ENCODE assay signal across 8 mouse cellular contexts in the genomic region with DNA sequence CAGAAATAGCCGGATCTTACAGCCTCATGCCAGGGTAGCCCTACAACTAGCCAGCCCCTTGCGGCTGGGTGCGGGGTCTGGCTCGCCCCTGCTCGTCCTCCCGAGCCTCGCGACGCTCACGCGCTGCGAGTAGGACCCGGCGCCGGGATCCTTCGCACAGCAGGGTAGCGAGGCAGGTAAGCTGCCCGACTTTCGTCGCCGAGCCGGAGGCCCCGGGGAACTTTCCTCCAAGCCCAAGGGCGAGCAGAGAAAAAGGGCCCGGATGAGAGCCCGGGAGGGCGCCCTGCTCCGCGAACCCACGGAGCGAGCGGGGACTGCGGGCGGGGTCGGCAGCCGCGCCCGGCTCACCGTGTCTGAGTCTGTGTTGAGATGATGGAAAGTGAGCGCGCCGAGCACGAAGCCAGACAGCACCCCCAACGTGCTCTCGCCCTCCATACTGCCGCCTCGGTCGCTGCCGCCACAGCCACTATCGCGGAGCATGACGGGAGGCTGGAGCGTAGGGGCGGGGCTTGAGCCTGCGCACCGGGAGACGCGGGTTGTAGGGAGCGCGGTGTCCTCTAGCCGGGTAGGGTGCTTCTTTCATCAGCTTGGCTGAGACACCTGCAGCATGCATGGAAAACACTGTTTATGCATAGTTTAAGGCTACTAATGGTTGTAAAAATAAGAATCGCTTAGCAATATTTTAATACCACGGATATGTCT. TPM values are rescaled to one million over a fixed set of nuclear protein-coding genes. Genes with fewer than 3 reads are reported as not detected.
DNase-seq lines count a peak whose midpoint lies in the region; ATAC-seq and TF ChIP-seq lines count a peak whose summit lies in the region.

A gene (minus strand): TSS at position 483 of the 702 bp plus-strand sequence.

- H3K4me1 ChIP-seq in ES-Bruce4 (ENCODE audit: control insufficient read depth, insufficient read depth, low read length) = no peaks in the 10 kb centered on the region
- H3K4me1 ChIP-seq in forebrain, embryonic 13.5 days = peaks cover 7% of the 10 kb centered on the region
- 0 out of 2 replicates have a peak, but pooled peaks cover 6% of the 10 kb centered on the region for H3K4me1 ChIP-seq in liver, postnatal 0 days (ENCODE audit: insufficient read depth)
- H3K4me1 ChIP-seq in neural tube, embryonic 13.5 days (replicated peaks) = peaks cover 9% of the 10 kb centered on the region

- TF ChIP-seq EP300 in ES-Bruce4 (IDR thresholded peaks at IDR 0.05; ENCODE audit: insufficient read depth, low read depth, low read length) = no peak
- TF ChIP-seq EP300 in liver, postnatal 0 days (IDR thresholded peaks at IDR 0.05; ENCODE audit: low read depth) = no peak

- no peaks in the 10 kb centered on the region for H3K27me3 ChIP-seq in ES-Bruce4 (ENCODE audit: control insufficient read depth, insufficient read depth, low read length, poor library complexity, severe bottlenecking)
- no peaks in the 10 kb centered on the region for H3K27me3 ChIP-seq in forebrain, embryonic 13.5 days
- no peaks in the 10 kb centered on the region for H3K27me3 ChIP-seq in liver, postnatal 0 days (ENCODE audit: insufficient read depth, low read length)
- no peaks in the 10 kb centered on the region for H3K27me3 ChIP-seq in neural tube, embryonic 13.5 days

- under 1% methylated on average over 62 of the region's 63 CpGs for WGBS in forebrain, embryonic 13.5 days
- under 1% methylated on average over 62 of the region's 63 CpGs for WGBS in liver, postnatal 0 days (ENCODE audit: insufficient replicate concordance)
- under 1% methylated on average over 62 of the region's 63 CpGs for WGBS in neural tube, embryonic 13.5 days

- peaks cover 13% of the 10 kb centered on the region for H3K36me3 ChIP-seq in ES-Bruce4 (ENCODE audit: control insufficient read depth, insufficient read depth, low read length, poor library complexity, severe bottlenecking)
- peaks cover 6% of the 10 kb centered on the region; the same call in 1 of the 2 replicates for H3K36me3 ChIP-seq in forebrain, embryonic 13.5 days (ENCODE audit: poor library complexity, severe bottlenecking)
- H3K36me3 ChIP-seq in liver, postnatal 0 days (replicated peaks; ENCODE audit: insufficient read depth, low read length) = peaks cover 10% of the 10 kb centered on the region
- H3K36me3 ChIP-seq in neural tube, embryonic 13.5 days = peaks cover 5% of the 10 kb centered on the region; the same call in 1 of the 2 replicates

- TF ChIP-seq POLR2A in ES-Bruce4 (IDR thresholded peaks at IDR 0.05; ENCODE audit: insufficient read depth, low read length) = peak; percentile 95

- intact Hi-C loops in heart, postnatal 10 days (cut with DNase I) = no loop called here

- DNase-seq in heart, postnatal 10 days = peak; percentile 90 to 91
- DNase-seq in layer of hippocampus, adult 11-12 months (ENCODE audit: low spot score) = peak; percentile 83
- peak; percentile 94 for DNase-seq in liver, postnatal 0 days
- DNase-seq in telencephalon, adult 2 months (ENCODE audit: low read depth, low spot score) = peak; percentile 60

- no peaks in the 10 kb centered on the region for H3K9me3 ChIP-seq in ES-Bruce4 (replicated peaks; ENCODE audit: control insufficient read depth, insufficient read depth, low read length, poor library complexity, severe bottlenecking)
- no peaks in the 10 kb centered on the region for H3K9me3 ChIP-seq in forebrain, embryonic 13.5 days (replicated peaks)
- no peaks in the 10 kb centered on the region for H3K9me3 ChIP-seq in liver, postnatal 0 days (ENCODE audit: low read length)
- no peaks in the 10 kb centered on the region for H3K9me3 ChIP-seq in neural tube, embryonic 13.5 days

- H3K27ac ChIP-seq in ES-Bruce4 (ENCODE audit: insufficient read depth, low read length) = peak within 1 kb of the TSS; percentile 16; the same call in 1 of the 2 replicates
- H3K27ac ChIP-seq in forebrain, embryonic 13.5 days = peak within 1 kb of the TSS; percentile 79
- H3K27ac ChIP-seq in liver, postnatal 0 days (ENCODE audit: low read depth) = peak within 1 kb of the TSS; percentile 81
- peak within 1 kb of the TSS; percentile 85 for H3K27ac ChIP-seq in neural tube, embryonic 13.5 days (replicated peaks)

- ATAC-seq in cerebellum, adult (ENCODE audit: insufficient number of reproducible peaks, low FRiP score, low TSS enrichment) = peak; percentile 99
- ATAC-seq in forebrain, embryonic 13.5 days = peak; percentile 99
- peak; percentile 97 for ATAC-seq in liver, postnatal 0 days
- peak; percentile 98 for ATAC-seq in neural tube, embryonic 13.5 days (ENCODE audit: low read depth)

- H3K9ac ChIP-seq in ES-Bruce4 (ENCODE audit: low read depth, poor library complexity, severe bottlenecking) = peak within 1 kb of the TSS; percentile 95
- peak within 1 kb of the TSS; percentile 84 for H3K9ac ChIP-seq in forebrain, embryonic 13.5 days
- peak within 1 kb of the TSS; percentile 97 for H3K9ac ChIP-seq in liver, postnatal 0 days (replicated peaks)
- H3K9ac ChIP-seq in neural tube, embryonic 13.5 days = peak within 1 kb of the TSS; percentile 91

- peak within 1 kb of the TSS; percentile 80 for H3K4me3 ChIP-seq in ES-Bruce4 (ENCODE audit: low read depth, low read length)
- H3K4me3 ChIP-seq in forebrain, embryonic 13.5 days = peak within 1 kb of the TSS; percentile 69
- peak within 1 kb of the TSS; percentile 94 for H3K4me3 ChIP-seq in liver, postnatal 0 days (ENCODE audit: low read depth, low read length)
- peak within 1 kb of the TSS; percentile 84 for H3K4me3 ChIP-seq in neural tube, embryonic 13.5 days

- no peak for TF ChIP-seq CTCF in ES-Bruce4 (IDR thresholded peaks at IDR 0.05; ENCODE audit: low read depth, low read length)
- peak; percentile 1; the same call in 1 of the 2 replicates for TF ChIP-seq CTCF in liver, postnatal 0 days (IDR thresholded peaks at IDR 0.05; ENCODE audit: low read depth)

- peak within 1 kb of the TSS; percentile 83 for H3K4me2 ChIP-seq in forebrain, embryonic 13.5 days
- peak within 1 kb of the TSS; percentile 100 for H3K4me2 ChIP-seq in liver, postnatal 0 days (ENCODE audit: low read depth, low read length)
- H3K4me2 ChIP-seq in neural tube, embryonic 13.5 days = peak within 1 kb of the TSS; percentile 88

RNA-seq across cellular contexts. Expression of the gene that starts here (rescaled TPM):
- 32.9 and 37.4 TPM in 2 replicates for polyA plus RNA-seq in ES-Bruce4 (2011; ENCODE audit: insufficient read depth, insufficient read length, low read depth, missing spikeins)
- 24.9 and 25.8 TPM in 2 replicates for polyA plus RNA-seq in forebrain, embryonic 13.5 days (2015; fragmentation: Nextera tagmentation; extraction: Ambion mirVana)
- total RNA-seq in heart, postnatal 10 days (2021) = 10 to 100 TPM; 12.8 to 17.4 TPM
- polyA plus RNA-seq in liver, postnatal 0 days (2015; fragmentation: Nextera tagmentation; extraction: Ambion mirVana) = 11.4 and 11.8 TPM in 2 replicates
- polyA plus RNA-seq in neural tube, embryonic 13.5 days (2015; fragmentation: Nextera tagmentation; extraction: Ambion mirVana) = 14.3 and 19.2 TPM in 2 replicates

Comparison
In these comparisons a context has a peak if more than half of its experiments do, and no peak if none do; other contexts are left out.
1. Peak in every context shown above with its lines: DNase-seq, ATAC-seq, H3K4me3 ChIP-seq and H3K27ac ChIP-seq.
2. H3K27ac ChIP-seq: peak in every context shown above with its lines; median percentile 85 in neural tube, embryonic 13.5 days; 81 in liver, postnatal 0 days; 79 in forebrain, embryonic 13.5 days; 16 in ES-Bruce4.